8 mouse cellular contexts compared by ENCODE assay signal in the genomic region with DNA sequence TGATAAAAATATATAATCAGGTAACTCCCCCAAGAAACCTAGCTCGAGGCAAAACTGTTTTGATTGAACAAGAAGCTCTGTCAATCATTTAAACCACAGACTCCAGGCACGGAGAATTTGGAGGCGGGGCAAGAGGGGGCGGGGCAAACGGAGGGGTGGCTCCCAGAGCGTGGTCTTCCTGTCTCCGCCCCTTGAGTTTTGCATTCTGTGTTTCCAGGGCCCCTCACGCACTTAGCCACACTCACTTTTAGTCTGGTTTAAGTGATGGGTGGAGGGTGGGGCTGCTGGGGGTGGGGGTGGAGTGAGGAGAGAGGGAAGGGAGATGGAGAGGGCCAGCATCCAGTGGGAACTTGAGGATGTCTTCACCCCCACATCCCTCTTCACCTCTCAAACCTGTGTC. TPM values are rescaled to one million over a fixed set of nuclear protein-coding genes. Genes with fewer than 3 reads are reported as not detected.
A peak's percentile ranks its signal among the peaks of the same experiment; 100 is the strongest.
DNase-seq lines count a peak whose midpoint lies in the region; ATAC-seq lines count a peak whose summit lies in the region.

No protein-coding gene starts in this region.

- H3K36me3 ChIP-seq in midbrain, embryonic 11.5 days (ENCODE audit: control insufficient read depth, insufficient read depth, low read length), result no peaks in the 10 kb centered on the region

- H3K4me3 ChIP-seq in midbrain, embryonic 11.5 days (ENCODE audit: low read depth, low read length), result peak overlapping the region; percentile 50

- no peak overlapping the region for H3K27ac ChIP-seq in midbrain, embryonic 11.5 days (ENCODE audit: low read depth, low read length)

- ATAC-seq in midbrain, embryonic 11.5 days (ENCODE audit: low FRiP score), result peak; percentile 67

- 0% methylated on average over 8 of the region's 8 CpGs for WGBS in midbrain, embryonic 11.5 days

- peak overlapping the region; percentile 72; the same call in 1 of the 2 replicates for H3K9ac ChIP-seq in midbrain, embryonic 11.5 days (ENCODE audit: low read length)

- peak; percentile 98 for DNase-seq in heart, adult 11 months
- DNase-seq in heart, postnatal 25 days (ENCODE audit: low spot score), result no peak
- DNase-seq in cerebellum, postnatal 25 days, result peak; percentile 83 to 95
- peak; percentile 78 for DNase-seq in gastrocnemius, postnatal 10 days
- peak; percentile 48 for DNase-seq in induced T-regulatory cell, adult 2 months (ENCODE audit: low read depth)
- peak; percentile 62 to 82 for DNase-seq in left cerebral cortex, postnatal 25 days (ENCODE audit: low spot score in 2 of 2)
- DNase-seq in midbrain, embryonic 11.5 days (ENCODE audit: low spot score, missing footprints), result peak; percentile 99
- DNase-seq in telencephalon, adult 2 months (ENCODE audit: low read depth, low spot score), result peak; percentile 78

- H3K4me2 ChIP-seq in midbrain, embryonic 11.5 days, result peak overlapping the region; percentile 85

- H3K27me3 ChIP-seq in midbrain, embryonic 11.5 days (ENCODE audit: control insufficient read depth, insufficient read depth, low read length), result peaks cover 20% of the 10 kb centered on the region

- H3K4me1 ChIP-seq in midbrain, embryonic 11.5 days (ENCODE audit: control insufficient read depth, insufficient read depth, low read length), result peaks cover 30% of the 10 kb centered on the region

- H3K9me3 ChIP-seq in midbrain, embryonic 11.5 days (ENCODE audit: control insufficient read depth, low read length), result no peaks in the 10 kb centered on the region

- intact Hi-C loops in heart, postnatal 25 days (cut with DNase I), result loop anchor here (10.0 kb wide), 2 partner anchors 492 to 632 kb away; no protein-coding TSS in a partner anchor
- intact Hi-C loops in left cerebral cortex, postnatal 25 days (cut with DNase I), result loop anchor here (5.0 kb wide), 2 partner anchors 515 to 1365 kb away; partner anchors contain the start of gene Arpc2

RNA-seq across cellular contexts. Expression of gene Igfbp5, which starts 2.2 kb away (rescaled TPM):
- 100 to 1,000 TPM; 112 to 149 TPM for total RNA-seq in heart, postnatal 25 days (2021)
- 100 to 1,000 TPM; 306 to 338 TPM for total RNA-seq in gastrocnemius, postnatal 10 days (2021)
- total RNA-seq in left cerebral cortex, postnatal 25 days (2021), result 10 to 100 TPM; 45.6 to 55.1 TPM
- polyA plus RNA-seq in midbrain, embryonic 11.5 days (2014; fragmentation: Nextera tagmentation; extraction: Ambion mirVana), result 23.2 and 24.6 TPM in 2 replicates

RNA-seq across cellular contexts. Expression of gene Igfbp2, which starts 48.2 kb away (rescaled TPM):
- not detected for total RNA-seq in heart, postnatal 25 days (2021)
- total RNA-seq in gastrocnemius, postnatal 10 days (2021), result 1 to 10 TPM; 7.0 to 8.3 TPM
- 10 to 100 TPM; 82.3 to 88.2 TPM for total RNA-seq in left cerebral cortex, postnatal 25 days (2021)
- 468 and 548 TPM in 2 replicates for polyA plus RNA-seq in midbrain, embryonic 11.5 days (2014; fragmentation: Nextera tagmentation; extraction: Ambion mirVana)

Comparison
In these comparisons a context has a peak if more than half of its experiments do, and no peak if none do; other contexts are left out.
1. RNA of gene Igfbp2, which starts 48.2 kb away (total RNA-seq): 82.3 to 88.2 TPM in left cerebral cortex, postnatal 25 days; 7.0 to 8.3 TPM in gastrocnemius, postnatal 10 days and not detected in heart, postnatal 25 days; every median in the first group is over 4 times any median in the second.